Mouse (Mus musculus) kidney, embryonic 16.5 days (tissue): ENCODE measurements around the gene Ift140. TPM values are rescaled to one million over a fixed set of nuclear protein-coding genes. Genes with fewer than 3 reads are reported as not detected.

Source experiments
- ATAC-seq: fragments of 200-750 bp; cut with Nextera tagmentation; 2 replicates; pipeline ENCODE4 v1.8.0; 2017; ENCODE audit warnings: moderate TSS enrichment; ENCODE audit not compliant: low FRiP score, low TSS enrichment
- H3K27ac ChIP-seq: fragments of 300-500 bp; sonication (generic); 2 replicates; pipeline ENCODE4 v1.5.1; 2014; ENCODE audit warnings: low read length
- H3K27me3 ChIP-seq: fragments of 300-500 bp; sonication (generic); 2 replicates; pipeline ENCODE4 v1.6.1; 2014; ENCODE audit warnings: low read length, control low read depth, mixed read lengths; ENCODE audit not compliant: insufficient read depth
- H3K36me3 ChIP-seq: fragments of 300-500 bp; sonication (generic); 2 replicates; pipeline ENCODE4 v1.6.1; 2014; ENCODE audit warnings: low read length, control low read depth, mixed read lengths; ENCODE audit not compliant: insufficient read depth
- H3K4me1 ChIP-seq: fragments of 300-500 bp; sonication (generic); 2 replicates; pipeline ENCODE4 v1.6.1; 2014; ENCODE audit warnings: low read length, control low read depth, mixed read lengths; ENCODE audit not compliant: insufficient read depth
- H3K4me2 ChIP-seq: fragments of 300-500 bp; sonication (generic); replicated peaks from 2 replicates; pipeline ENCODE4 v1.6.1; 2014; ENCODE audit warnings: low read depth, low read length
- H3K4me3 ChIP-seq: fragments of 300-500 bp; sonication (generic); 2 replicates; pipeline ENCODE4 v1.5.1; 2014; ENCODE audit warnings: mild to moderate bottlenecking, low read length
- H3K9ac ChIP-seq: fragments of 300-500 bp; sonication (generic); replicated peaks from 2 replicates; pipeline ENCODE4 v1.6.1; 2014; ENCODE audit warnings: low read length
- H3K9me3 ChIP-seq: fragments of 300-500 bp; sonication (generic); 2 replicates; pipeline ENCODE4 v1.6.1; 2016; ENCODE audit warnings: low read length, control low read depth
- WGBS: fragments of 180-500 bp; shearing (Covaris S2); extraction: QIAGEN DNeasy Blood & Tissue Kit; methylation state at CpG from one replicate; pipeline ENCODE4 v1.1.7; 2014; 5-methylcytosine and 5-hydroxymethylcytosine counted together
- polyA plus RNA-seq: library from polyadenylated mRNA; unstranded; fragments of >200 nt; fragmentation: Nextera tagmentation; extraction: Ambion mirVana; gene quantifications from 2 replicates; pipeline ENCODE4 v1.2.1, GENCODE M21; 2015

Gene Ift140
- polyA plus RNA-seq, 1 experiment from 2014 or later, result 24.9 TPM

DNA sequence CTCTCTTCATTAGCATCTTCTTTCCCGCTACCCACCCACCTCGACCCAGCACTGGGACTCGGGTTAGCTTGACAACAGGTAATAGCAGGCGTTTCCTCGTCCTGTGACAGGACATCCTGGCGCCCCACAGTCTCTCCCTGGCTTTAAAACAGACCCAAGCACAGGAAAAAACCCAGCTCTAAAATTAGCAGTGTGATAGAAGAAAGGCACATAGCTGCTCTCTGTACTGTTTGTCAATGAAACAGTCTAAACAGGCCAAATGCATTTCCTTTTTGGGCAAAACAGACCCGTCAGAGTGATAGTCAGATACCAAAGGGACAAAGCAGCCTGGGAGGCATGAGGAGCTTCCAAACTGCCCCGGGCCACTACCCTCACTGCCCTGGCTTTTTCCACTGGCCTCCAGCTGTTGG, 51.6 kb downstream of the Ift140 start:
- Histone ChIP-seq H3K27me3 (no peaks in the 10 kb centered on the region), H3K27ac (peak overlapping the region; percentile 78), H3K9ac (no peak overlapping the region), H3K4me2 (no peak overlapping the region), H3K4me3 (no peak overlapping the region), H3K4me1 (peaks cover 10% of the 10 kb centered on the region; the same call in 1 of the 2 replicates), H3K36me3 (peaks cover 9% of the 10 kb centered on the region), H3K9me3 (no peaks in the 10 kb centered on the region)
- 76% methylated on average over 8 of the region's 8 CpGs for WGBS
- ATAC-seq, result peak; percentile 13; the same call in 1 of the 2 replicates

DNA sequence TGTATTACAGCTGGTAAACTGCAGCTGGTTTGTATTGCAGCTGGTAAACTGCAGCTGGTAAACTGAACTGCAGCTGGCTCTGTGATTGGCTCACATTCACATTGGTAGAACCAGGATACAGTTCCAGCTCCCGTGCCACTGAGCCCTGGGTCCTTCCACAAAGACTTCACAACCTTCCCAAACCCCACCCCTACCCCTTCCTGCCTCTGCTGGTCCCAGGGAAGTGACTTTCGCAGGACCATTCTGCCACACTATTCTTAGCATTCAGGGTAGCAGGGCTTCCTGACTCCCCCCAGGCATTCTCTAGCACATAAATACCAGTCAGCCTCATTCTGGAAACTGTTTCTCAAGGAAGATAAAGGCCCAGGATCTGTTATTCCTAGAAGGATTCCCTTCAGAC, 52.8 kb downstream of the Ift140 start:
- Histone ChIP-seq H3K4me3 (no peak overlapping the region), H3K36me3 (peaks cover 9% of the 10 kb centered on the region)

DNA sequence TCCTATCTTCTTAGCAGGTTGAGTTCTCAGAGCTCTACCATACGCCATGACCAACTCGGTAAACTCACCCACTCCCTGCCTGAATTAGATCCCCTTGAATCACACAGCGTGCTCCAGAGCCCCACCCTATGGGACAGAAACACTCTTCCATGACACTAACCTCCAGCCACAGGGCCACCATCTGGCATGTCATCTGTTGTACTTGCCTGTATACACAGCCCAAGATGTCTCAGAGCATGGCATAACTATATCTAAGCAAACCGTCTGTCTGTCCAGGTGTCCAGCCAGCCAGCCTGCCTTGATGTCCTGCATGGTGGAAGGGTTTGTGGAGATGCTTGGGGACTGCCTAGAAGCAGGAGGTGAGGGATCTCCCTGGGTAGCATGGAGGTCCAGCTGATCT, 61.0 kb downstream of the Ift140 start:
- H3K4me1 ChIP-seq, result peaks cover 10% of the 10 kb centered on the region
- H3K36me3 ChIP-seq, result no peaks in the 10 kb centered on the region
- H3K9me3 ChIP-seq, result no peaks in the 10 kb centered on the region
- WGBS, result 90% methylated on average over 4 of the region's 4 CpGs
- no peak overlapping the region for H3K27ac ChIP-seq
- H3K4me2 ChIP-seq, result peak overlapping the region; percentile 50
- no peak overlapping the region for H3K4me3 ChIP-seq
- ATAC-seq, result no peak
- H3K9ac ChIP-seq, result no peak overlapping the region
- no peaks in the 10 kb centered on the region for H3K27me3 ChIP-seq

More for the DNA sequence above, 52.8 kb downstream of the Ift140 start:
- Histone ChIP-seq H3K9ac (no peak overlapping the region), H3K9me3 (no peaks in the 10 kb centered on the region), H3K27ac (peak overlapping the region; percentile 78), H3K4me1 (peaks cover 7% of the 10 kb centered on the region; the same call in 1 of the 2 replicates), H3K27me3 (no peaks in the 10 kb centered on the region), H3K4me2 (no peak overlapping the region)
- WGBS, result 57% methylated on average over 2 of the region's 2 CpGs
- ATAC-seq, result no peak

DNA sequence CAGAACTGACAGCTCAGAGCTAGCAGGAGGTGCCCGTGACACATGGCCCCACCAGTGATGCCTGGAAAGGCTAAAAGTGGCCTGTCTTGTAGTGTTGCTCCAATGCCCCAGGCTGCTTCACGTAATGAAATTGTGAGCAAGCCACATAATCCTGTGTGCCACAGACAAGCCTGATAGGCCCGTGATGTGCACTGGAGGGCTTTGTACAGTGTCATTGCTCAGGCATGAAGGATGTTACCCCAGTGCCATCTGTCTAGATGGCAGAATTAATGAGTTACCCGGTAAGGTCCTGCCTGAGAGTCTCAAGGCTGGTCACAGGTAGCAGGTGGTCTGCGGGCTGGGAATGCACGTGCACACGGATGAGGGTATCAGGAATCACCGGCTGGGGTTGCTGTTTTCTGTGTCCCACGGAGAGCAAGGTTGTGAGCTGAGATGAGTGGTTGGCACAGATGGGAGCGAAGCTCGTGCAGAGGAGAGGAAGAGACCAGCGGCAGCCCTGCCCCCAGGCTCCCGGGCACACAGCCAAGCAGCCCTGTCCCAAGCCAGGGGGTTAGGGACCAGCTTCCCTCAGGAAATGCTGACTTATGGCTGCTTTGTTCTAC, 62.0 kb downstream of the Ift140 start:
- 72% methylated on average over 13 of the region's 13 CpGs for WGBS
- 0 out of 2 replicates have a peak, but pooled peaks have one; percentile 25 for ATAC-seq
- Histone ChIP-seq H3K27ac (peak overlapping the region; percentile 73; the same call in 1 of the 2 replicates), H3K9me3 (no peaks in the 10 kb centered on the region), H3K36me3 (no peaks in the 10 kb centered on the region), H3K9ac (no peak overlapping the region), H3K4me1 (peaks cover 12% of the 10 kb centered on the region), H3K4me2 (peak overlapping the region; percentile 50), H3K4me3 (peak overlapping the region; percentile 24), H3K27me3 (no peaks in the 10 kb centered on the region)

DNA sequence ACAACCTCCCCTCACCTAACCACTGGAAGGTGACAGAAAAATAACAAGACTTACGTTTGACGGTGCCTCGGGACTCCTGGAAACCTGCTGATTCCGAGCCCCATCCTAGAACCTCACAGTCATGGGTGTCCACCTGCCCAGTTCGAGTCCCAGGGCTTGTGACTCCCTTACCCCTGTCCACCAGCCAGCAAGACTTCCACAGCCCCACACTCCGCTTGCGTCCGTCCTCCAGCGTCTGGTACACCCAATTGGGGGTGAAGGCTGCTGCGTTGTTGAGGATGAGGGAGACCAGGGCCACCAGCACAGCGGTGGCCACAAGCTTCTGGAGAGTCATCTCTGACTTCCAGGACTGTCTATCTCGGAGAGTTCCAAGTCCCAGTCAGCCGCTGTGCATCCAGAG, 64.3 kb downstream of the Ift140 start:
- no peak for ATAC-seq
- Histone ChIP-seq H3K4me3 (peak overlapping the region; percentile 48), H3K36me3 (no peaks in the 10 kb centered on the region), H3K9ac (peak overlapping the region; percentile 65), H3K9me3 (no peaks in the 10 kb centered on the region), H3K4me2 (peak overlapping the region; percentile 50), H3K27me3 (no peaks in the 10 kb centered on the region), H3K4me1 (peaks cover 29% of the 10 kb centered on the region), H3K27ac (peak overlapping the region; percentile 97)
- 85% methylated on average over 13 of the region's 13 CpGs for whole genome bisulfite sequencing

DNA sequence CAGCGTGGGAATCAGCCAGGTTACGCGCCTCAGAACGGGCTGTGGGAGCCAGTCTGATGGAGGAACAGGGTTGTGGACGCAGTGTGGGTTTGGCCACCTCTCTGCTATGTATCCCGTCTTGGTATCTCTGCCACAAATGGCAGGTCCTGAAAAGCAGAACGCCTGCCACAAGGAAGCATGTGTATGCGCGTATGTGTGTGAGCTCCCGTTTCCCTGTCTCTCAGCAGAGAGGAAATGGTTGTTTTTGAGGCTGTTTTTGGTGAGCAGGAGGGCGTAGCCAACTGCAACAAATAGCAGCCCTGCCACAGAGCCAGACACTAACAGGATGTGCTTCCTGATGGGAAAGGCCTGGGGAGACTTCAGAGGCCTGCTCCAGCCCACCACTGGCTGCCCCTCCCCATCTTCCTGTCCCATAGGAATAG, 65.1 kb downstream of the Ift140 start:
- no peaks in the 10 kb centered on the region for H3K36me3 ChIP-seq
- no peaks in the 10 kb centered on the region for H3K9me3 ChIP-seq
- peak overlapping the region; percentile 65 for H3K9ac ChIP-seq
- WGBS, result 53% methylated on average over 11 of the region's 11 CpGs
- ATAC-seq, result peak; percentile 53
- peaks cover 29% of the 10 kb centered on the region for H3K4me1 ChIP-seq
- peak overlapping the region; percentile 97 for H3K27ac ChIP-seq
- no peaks in the 10 kb centered on the region for H3K27me3 ChIP-seq
- peak overlapping the region; percentile 48 for H3K4me3 ChIP-seq
- peak overlapping the region; percentile 50 for H3K4me2 ChIP-seq

DNA sequence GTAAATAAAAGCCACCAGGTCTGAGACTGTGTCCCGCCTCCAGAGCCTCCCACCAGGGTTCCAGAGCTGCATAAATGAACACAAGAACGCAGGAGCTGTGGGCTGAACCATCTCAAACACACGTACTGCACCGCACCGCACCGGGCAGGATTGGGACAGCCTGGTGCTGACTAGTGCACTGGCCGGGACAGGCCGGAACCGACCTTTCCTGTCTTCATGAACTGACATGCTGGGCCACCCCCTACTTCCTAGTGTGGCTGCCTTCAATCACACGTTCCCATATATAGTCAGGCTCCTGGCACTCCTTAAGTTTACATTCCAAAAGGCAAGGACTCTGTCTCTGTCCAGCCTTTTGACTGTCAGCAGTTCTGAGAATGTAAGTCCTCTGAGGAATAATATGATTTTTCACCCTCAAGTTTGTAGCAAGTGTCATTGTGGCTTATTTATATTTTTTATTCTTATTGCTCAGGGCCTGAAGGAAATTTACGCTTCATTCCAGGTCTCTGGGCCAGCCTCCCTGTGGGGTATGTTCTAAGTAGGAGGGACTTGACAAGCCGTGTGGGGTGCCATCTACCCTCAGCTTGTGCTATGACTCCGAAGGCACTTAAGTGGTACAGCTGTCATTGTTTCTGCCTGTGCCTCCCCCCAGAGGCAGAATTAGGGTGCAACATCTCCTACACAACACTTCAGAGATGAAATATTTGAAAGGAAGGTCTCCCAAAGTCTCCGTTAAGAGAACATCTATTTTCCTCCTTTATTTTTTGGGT, 66.4 kb downstream of the Ift140 start:
- no peaks in the 10 kb centered on the region for H3K27me3 ChIP-seq
- no peak overlapping the region for H3K4me3 ChIP-seq
- no peak overlapping the region for H3K9ac ChIP-seq
- peaks cover 29% of the 10 kb centered on the region for H3K4me1 ChIP-seq
- 56% methylated on average over 14 of the region's 14 CpGs for WGBS
- peak overlapping the region; percentile 97 for H3K27ac ChIP-seq
- no peaks in the 10 kb centered on the region for H3K9me3 ChIP-seq
- peak overlapping the region; percentile 5; the same call in 1 of the 2 replicates for H3K4me2 ChIP-seq
- no peaks in the 10 kb centered on the region for H3K36me3 ChIP-seq
- peak; percentile 46 for ATAC-seq

DNA sequence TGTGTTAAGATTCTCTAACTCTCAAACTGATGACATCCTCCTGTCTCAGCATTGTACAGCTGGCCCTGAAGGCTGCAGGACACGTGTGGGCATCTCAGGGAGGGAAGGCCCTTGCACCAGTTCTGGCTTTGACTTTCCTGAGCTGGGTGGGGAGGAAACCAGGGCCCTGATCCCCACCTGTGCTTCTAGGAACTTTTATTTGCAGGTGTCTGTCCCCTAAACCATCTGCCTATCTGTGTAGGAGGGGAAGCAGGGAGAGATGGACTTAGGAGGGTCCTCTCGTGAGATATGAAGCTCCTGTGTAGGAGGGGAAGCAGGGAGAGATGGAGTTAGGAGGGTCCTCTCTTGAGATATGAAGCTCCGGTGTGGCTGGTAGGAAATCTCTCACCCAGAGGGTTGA, 67.0 kb downstream of the Ift140 start:
- WGBS, result 32% methylated on average over 3 of the region's 3 CpGs
- H3K4me3 ChIP-seq, result no peak overlapping the region
- no peaks in the 10 kb centered on the region for H3K9me3 ChIP-seq
- no peaks in the 10 kb centered on the region for H3K27me3 ChIP-seq
- H3K9ac ChIP-seq, result peak overlapping the region; percentile 34; the same call in 1 of the 2 replicates
- no peak for ATAC-seq
- peaks cover 29% of the 10 kb centered on the region for H3K4me1 ChIP-seq
- H3K36me3 ChIP-seq, result 0 out of 2 replicates have a peak, but pooled peaks cover 2% of the 10 kb centered on the region
- H3K4me2 ChIP-seq, result no peak overlapping the region; the same call in 1 of the 2 replicates
- peak overlapping the region; percentile 97 for H3K27ac ChIP-seq

DNA sequence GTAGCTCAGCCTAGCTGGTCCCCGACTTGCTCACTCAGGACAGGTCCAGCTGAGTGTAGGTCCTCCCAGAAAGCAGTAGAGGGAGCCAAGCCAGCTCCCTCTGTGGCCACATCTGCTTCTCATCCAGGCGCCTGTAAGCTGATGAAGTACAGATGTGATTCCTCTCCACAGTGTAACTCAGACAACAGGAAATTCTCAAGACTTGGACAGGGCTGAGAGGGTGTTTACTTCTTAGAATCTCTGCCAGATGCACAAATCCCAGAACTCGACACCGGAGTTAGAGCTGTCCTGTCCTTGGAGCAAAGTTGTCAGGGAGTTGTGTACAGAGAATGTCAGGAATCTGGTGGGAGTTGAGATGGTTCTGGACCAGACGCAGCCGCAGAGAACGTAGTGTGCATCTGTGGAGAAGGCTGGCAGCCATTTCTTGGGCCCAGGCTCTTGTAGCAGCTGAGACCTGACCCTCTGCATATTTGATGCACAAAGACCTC, 67.6 kb downstream of the Ift140 start, which contains the start of gene Tmem204:
Tmem204 (minus strand) TSS at position 148 of the 488 bp plus-strand sequence.
- WGBS, result 21% methylated on average over 7 of the region's 7 CpGs
- H3K27me3 ChIP-seq, result no peaks in the 10 kb centered on the region
- H3K27ac ChIP-seq, result peak within 1 kb of the TSS; percentile 97
- peaks cover 29% of the 10 kb centered on the region for H3K4me1 ChIP-seq
- H3K36me3 ChIP-seq, result 0 out of 2 replicates have a peak, but pooled peaks cover 2% of the 10 kb centered on the region
- H3K4me2 ChIP-seq, result no peak within 1 kb of the TSS; the same call in 1 of the 2 replicates
- no peak within 1 kb of the TSS for H3K4me3 ChIP-seq
- no peaks in the 10 kb centered on the region for H3K9me3 ChIP-seq
- peak within 1 kb of the TSS; percentile 34; the same call in 1 of the 2 replicates for H3K9ac ChIP-seq
- ATAC-seq, result peak; percentile 90
